Mouse (Mus musculus) limb, embryonic 12.5 days (tissue): ENCODE results near the gene Ldhb. TPM values are rescaled to one million over a fixed set of nuclear protein-coding genes. Genes with fewer than 3 reads are reported as not detected.
"Not testable (repeated sequence)": the region's sequence is repeated elsewhere in the genome, so short reads cannot be mapped to it uniquely, and the experiment has no call there.

Source experiments
- ATAC-seq: fragments of 200-750 bp; cut with Nextera tagmentation; 2 replicates; pipeline ENCODE4 v1.8.0; 2017; ENCODE audit warnings: low read depth, moderate TSS enrichment; ENCODE audit not compliant: insufficient number of reproducible peaks, insufficient read depth, low FRiP score, low TSS enrichment
- H3K27ac ChIP-seq: fragments of 300-500 bp; sonication (generic); 2 replicates; pipeline ENCODE4 v1.5.1; 2016; ENCODE audit warnings: mild to moderate bottlenecking, moderate library complexity
- H3K27me3 ChIP-seq: fragments of 300-500 bp; sonication (generic); 2 replicates; pipeline ENCODE4 v1.6.1; 2016; ENCODE audit warnings: mild to moderate bottlenecking, moderate library complexity
- H3K36me3 ChIP-seq: fragments of 300-500 bp; sonication (generic); 2 replicates; pipeline ENCODE4 v1.6.1; 2016; ENCODE audit warnings: mild to moderate bottlenecking, moderate library complexity
- H3K4me1 ChIP-seq: fragments of 300-500 bp; sonication (generic); replicated peaks from 2 replicates; pipeline ENCODE4 v1.6.1; 2016
- H3K4me2 ChIP-seq: fragments of 300-500 bp; sonication (generic); 2 replicates; pipeline ENCODE4 v1.6.1; 2016; ENCODE audit warnings: mild to moderate bottlenecking, moderate library complexity
- H3K4me3 ChIP-seq: fragments of 300-500 bp; sonication (generic); replicated peaks from 2 replicates; pipeline ENCODE4 v1.5.1; 2016; ENCODE audit warnings: mild to moderate bottlenecking
- H3K9ac ChIP-seq: fragments of 300-500 bp; sonication (generic); replicated peaks from 2 replicates; pipeline ENCODE4 v1.6.1; 2016; ENCODE audit warnings: mild to moderate bottlenecking, moderate library complexity
- H3K9me3 ChIP-seq: fragments of 300-500 bp; sonication (generic); 2 replicates; pipeline ENCODE4 v1.6.1; 2016; ENCODE audit warnings: mild to moderate bottlenecking, moderate library complexity
- WGBS: fragments of 180-500 bp; shearing (Covaris S2); methylation state at CpG from one replicate; pipeline ENCODE4 v1.1.7; 2016; 5-methylcytosine and 5-hydroxymethylcytosine counted together
- polyA plus RNA-seq: library from polyadenylated mRNA; unstranded; fragments of >200 nt; fragmentation: Nextera tagmentation; extraction: Ambion mirVana; gene quantifications from 2 replicates; pipeline ENCODE4 v1.2.1, GENCODE M21; 2016

The Ldhb gene
- polyA plus RNA-seq, 1 experiment from 2014 or later = 480 TPM

DNA sequence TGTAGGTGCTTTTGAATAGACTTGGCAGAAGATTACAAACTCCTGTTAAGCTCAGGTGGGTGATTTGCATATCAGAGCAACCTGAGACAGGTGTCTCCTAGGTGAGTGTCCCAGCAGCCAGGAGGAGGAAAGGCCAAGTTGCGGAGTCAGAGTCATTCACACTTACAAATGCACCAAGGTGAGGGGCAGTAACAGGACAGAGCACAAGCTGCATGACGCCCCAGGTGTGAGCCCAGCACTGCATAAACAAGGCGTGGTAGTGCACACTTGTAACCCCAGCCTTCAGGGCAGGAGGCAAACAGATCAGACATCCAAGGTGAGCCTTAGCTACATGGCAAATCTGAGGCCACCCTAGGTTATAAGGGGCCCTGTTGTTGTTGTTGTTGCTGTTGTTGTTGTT lies 5.1 kb upstream of the Ldhb start:
- Histone ChIP-seq H3K4me2 (no peak overlapping the region), H3K4me1 (peaks cover 20% of the 10 kb centered on the region), H3K27me3 (peaks cover 12% of the 10 kb centered on the region; the same call in 1 of the 2 replicates), H3K9ac (no peak overlapping the region), H3K4me3 (no peak overlapping the region), H3K36me3 (no peaks in the 10 kb centered on the region), H3K9me3 (no peaks in the 10 kb centered on the region), H3K27ac (no peak overlapping the region)
- WGBS = 23% methylated on average over 3 of the region's 3 CpGs
- ATAC-seq = no peak

- WGBS = 20% methylated on average over 12 of the region's 12 CpGs
- H3K36me3 ChIP-seq = no peaks in the 10 kb centered on the region
- H3K4me3 ChIP-seq = no peak overlapping the region
- H3K27ac ChIP-seq = no peak overlapping the region
- H3K4me2 ChIP-seq = no peak overlapping the region
- H3K9ac ChIP-seq = no peak overlapping the region
- no peak for ATAC-seq
- no peaks in the 10 kb centered on the region for H3K9me3 ChIP-seq
- H3K27me3 ChIP-seq = peaks cover 12% of the 10 kb centered on the region; the same call in 1 of the 2 replicates
- peaks cover 23% of the 10 kb centered on the region for H3K4me1 ChIP-seq
These were observed 3.9 kb upstream of the Ldhb start for GRCm38 (mm10) chr6:142511516-142512135.

GRCm38 (mm10) chr6:142508663-142509062 lies 906 bp upstream of the Ldhb start:
- peak overlapping the region; percentile 47; the same call in 1 of the 2 replicates for H3K27ac ChIP-seq
- H3K4me3 ChIP-seq = no peak overlapping the region
- peaks cover 8% of the 10 kb centered on the region; the same call in 1 of the 2 replicates for H3K36me3 ChIP-seq
- H3K9me3 ChIP-seq = no peaks in the 10 kb centered on the region
- WGBS = 32% methylated on average over 4 of the region's 4 CpGs
- H3K4me1 ChIP-seq = peaks cover 45% of the 10 kb centered on the region
- no peak overlapping the region for H3K9ac ChIP-seq
- H3K27me3 ChIP-seq = peaks cover 12% of the 10 kb centered on the region; the same call in 1 of the 2 replicates
- no peak overlapping the region for H3K4me2 ChIP-seq
- ATAC-seq = no peak

DNA sequence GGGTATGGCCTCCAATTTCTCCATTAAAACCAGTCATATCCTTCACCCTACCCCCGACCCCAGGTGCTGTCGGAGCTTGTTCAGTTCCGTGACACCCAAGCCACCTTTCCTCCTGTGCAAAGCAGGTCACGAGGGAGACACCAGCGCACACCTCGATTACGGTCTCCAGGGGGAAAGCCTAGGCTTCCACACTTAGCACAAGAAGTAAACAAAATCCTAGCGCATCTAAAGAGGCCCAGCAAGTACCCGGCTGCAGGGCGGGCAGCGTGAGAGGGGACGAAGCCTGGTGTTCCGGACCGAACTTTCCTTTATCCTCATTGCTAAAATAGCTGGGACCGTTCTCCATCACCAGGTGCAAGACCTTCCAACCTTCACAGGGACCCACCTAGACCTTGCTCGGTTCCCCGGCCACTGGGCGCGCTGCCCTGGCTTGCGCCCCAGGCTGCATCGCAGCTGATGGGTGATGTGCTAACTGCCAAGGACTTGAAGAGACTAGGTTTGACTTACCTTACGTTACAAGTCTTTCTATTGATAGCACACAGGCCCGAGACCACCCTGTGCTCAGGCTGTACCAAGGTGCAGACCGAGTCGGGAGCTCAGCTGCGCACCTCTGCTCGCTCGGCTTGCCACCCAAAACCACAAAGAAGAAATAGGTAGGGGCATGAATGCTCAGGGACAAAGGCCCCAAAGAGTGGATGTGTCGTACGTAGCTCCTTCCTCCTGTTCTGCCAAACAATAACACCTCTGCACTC lies 548 bp downstream of the Ldhb start:
- Histone ChIP-seq H3K27ac (peak overlapping the region; percentile 83), H3K4me1 (peaks cover 46% of the 10 kb centered on the region), H3K4me3 (peak overlapping the region; percentile 67), H3K36me3 (peaks cover 20% of the 10 kb centered on the region), H3K27me3 (peaks cover 8% of the 10 kb centered on the region; the same call in 1 of the 2 replicates), H3K9me3 (no peaks in the 10 kb centered on the region), H3K4me2 (peak overlapping the region; percentile 81), H3K9ac (peak overlapping the region; percentile 79)
- ATAC-seq = peak; percentile 72
- under 1% methylated on average over 30 of the region's 30 CpGs for WGBS

DNA sequence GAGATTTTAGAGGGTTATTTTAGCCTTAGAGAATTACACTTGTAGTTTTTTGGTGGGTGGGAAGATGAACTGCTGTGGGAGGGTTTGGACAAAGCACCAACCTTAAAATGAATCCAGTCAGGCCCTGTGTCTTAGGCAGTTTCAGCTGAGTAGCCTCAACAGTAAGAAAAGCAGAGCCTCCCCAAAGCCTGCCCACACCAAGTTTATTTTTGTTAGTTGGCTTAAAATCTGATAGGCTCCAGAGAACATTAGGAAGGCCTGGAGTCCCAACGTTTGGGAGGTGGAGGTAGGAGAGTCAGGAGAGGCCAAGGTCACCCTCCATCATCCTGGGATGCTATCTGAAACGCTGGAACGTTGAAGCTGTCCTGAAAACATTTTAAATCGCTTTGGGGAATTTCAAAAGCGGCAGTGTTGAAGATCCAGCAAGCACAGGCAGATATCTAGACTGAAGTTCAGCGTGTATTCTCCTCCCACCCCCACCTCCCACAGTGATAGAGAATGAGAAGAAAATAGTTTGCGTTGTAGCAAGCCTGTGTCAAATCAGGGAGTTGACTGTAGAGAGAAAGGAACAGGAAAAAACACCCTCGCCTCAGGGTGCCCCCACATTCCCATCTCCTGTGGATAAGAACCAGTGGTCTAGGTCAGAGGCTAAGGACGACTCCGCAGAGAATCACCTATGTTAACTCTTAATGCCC lies 1.3 kb downstream of the Ldhb start:
- H3K4me2 ChIP-seq = peak overlapping the region; percentile 81
- no peak for ATAC-seq
- H3K9me3 ChIP-seq = no peaks in the 10 kb centered on the region
- H3K36me3 ChIP-seq = peaks cover 28% of the 10 kb centered on the region
- peak overlapping the region; percentile 67 for H3K4me3 ChIP-seq
- H3K27ac ChIP-seq = peak overlapping the region; percentile 83; the same call in 1 of the 2 replicates
- peak overlapping the region; percentile 79 for H3K9ac ChIP-seq
- peaks cover 41% of the 10 kb centered on the region for H3K4me1 ChIP-seq
- WGBS = 5% methylated on average over 10 of the region's 10 CpGs
- peaks cover 8% of the 10 kb centered on the region; the same call in 1 of the 2 replicates for H3K27me3 ChIP-seq

DNA sequence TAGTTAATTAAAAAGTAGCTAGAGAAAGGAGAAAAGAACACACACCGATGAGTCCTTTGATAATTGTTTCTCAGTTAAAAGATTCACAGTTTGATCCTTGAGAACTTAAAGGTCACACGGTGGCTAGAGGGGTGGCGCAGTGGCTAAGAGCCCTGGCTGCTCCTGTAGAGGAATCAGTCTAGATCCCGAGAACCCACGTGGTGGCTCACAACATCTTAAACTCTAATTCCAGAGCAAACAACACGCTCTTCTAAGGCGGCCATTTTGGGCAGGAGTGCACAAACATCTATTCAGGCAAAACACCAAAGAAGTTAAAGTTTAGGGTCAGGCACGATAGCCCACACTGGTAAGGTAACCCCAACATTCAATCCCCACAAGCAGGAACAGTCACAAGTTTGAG lies 4.2 kb downstream of the Ldhb start:
- Histone ChIP-seq H3K9me3 (no peaks in the 10 kb centered on the region), H3K4me3 (no peak overlapping the region), H3K27me3 (no peaks in the 10 kb centered on the region), H3K4me2 (peak overlapping the region; percentile 21; the same call in 1 of the 2 replicates), H3K4me1 (peaks cover 32% of the 10 kb centered on the region), H3K9ac (no peak overlapping the region), H3K36me3 (peaks cover 54% of the 10 kb centered on the region), H3K27ac (peak overlapping the region; percentile 69; the same call in 1 of the 2 replicates)
- ATAC-seq = no peak
- 85% methylated on average over 8 of the region's 8 CpGs for WGBS

GRCm38 (mm10) chr6:142502519-142503125 lies 5.1 kb downstream of the Ldhb start:
- ATAC-seq = no peak
- WGBS = 92% methylated on average over 10 of the region's 10 CpGs

DNA sequence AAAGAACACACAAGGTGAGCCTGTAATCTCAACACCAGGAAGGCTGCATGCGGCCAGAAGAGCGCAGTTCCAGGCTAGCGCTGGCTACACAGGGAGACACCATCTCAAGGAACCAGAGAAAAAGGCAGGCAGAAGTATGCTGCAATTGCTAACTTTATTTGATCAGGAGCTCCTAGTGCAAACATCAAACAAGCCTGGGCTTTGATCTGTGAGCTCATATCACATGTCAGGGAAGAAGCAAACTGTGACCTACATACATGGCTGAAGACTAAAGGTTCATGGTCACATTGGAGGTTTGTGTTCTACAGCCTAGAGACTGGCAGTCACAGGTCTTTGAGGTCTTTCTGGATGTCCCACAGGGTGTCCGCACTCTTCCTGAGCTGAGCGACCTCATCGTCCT lies 17.6 kb downstream of the Ldhb start:
- H3K27ac ChIP-seq, H3K9ac ChIP-seq, H3K4me1 ChIP-seq, H3K9me3 ChIP-seq, H3K27me3 ChIP-seq, H3K4me3 ChIP-seq, ATAC-seq, H3K4me2 ChIP-seq: not testable (repeated sequence)
- 91% methylated on average over 6 of the region's 6 CpGs for WGBS
- peaks cover 79% of the 10 kb centered on the region for H3K36me3 ChIP-seq

More at GRCm38 (mm10) chr6:142502519-142503125, 5.1 kb downstream of the Ldhb start:
- no peaks in the 10 kb centered on the region for H3K9me3 ChIP-seq
- H3K4me3 ChIP-seq = no peak overlapping the region
- no peaks in the 10 kb centered on the region for H3K27me3 ChIP-seq
- H3K9ac ChIP-seq = no peak overlapping the region
- H3K27ac ChIP-seq = no peak overlapping the region
- H3K4me1 ChIP-seq = peaks cover 27% of the 10 kb centered on the region
- H3K4me2 ChIP-seq = no peak overlapping the region
- H3K36me3 ChIP-seq = peaks cover 64% of the 10 kb centered on the region

DNA sequence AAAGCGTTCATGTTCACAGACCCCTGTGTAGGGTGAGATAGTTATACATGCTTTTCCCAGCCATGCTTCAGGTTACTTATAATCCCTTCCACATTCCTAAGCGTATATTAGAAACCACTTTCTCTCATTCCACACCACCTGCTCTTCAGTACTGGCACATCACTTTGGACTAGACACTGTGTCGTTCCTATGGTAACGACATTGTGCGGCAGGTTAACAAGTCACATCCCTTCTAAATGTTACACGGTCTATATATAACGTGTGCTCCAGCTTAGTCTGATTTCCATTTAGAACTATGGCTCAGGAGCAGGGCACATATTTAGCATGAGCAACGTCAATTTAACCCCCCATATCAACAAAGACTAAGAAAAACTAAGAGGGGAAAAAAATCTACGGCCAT lies 20.1 kb downstream of the Ldhb start:
- Histone ChIP-seq H3K4me1 (no peaks in the 10 kb centered on the region), H3K9me3 (no peaks in the 10 kb centered on the region), H3K27ac (no peak overlapping the region), H3K36me3 (peaks cover 61% of the 10 kb centered on the region), H3K27me3 (no peaks in the 10 kb centered on the region), H3K9ac (no peak overlapping the region), H3K4me3 (no peak overlapping the region), H3K4me2 (no peak overlapping the region)
- 86% methylated on average over 9 of the region's 9 CpGs for WGBS
- ATAC-seq = no peak

GRCm38 (mm10) chr6:142485478-142486123 lies 22.2 kb downstream of the Ldhb start:
- Histone ChIP-seq H3K4me1 (no peaks in the 10 kb centered on the region), H3K9ac (no peak overlapping the region), H3K36me3 (peaks cover 43% of the 10 kb centered on the region), H3K27ac (no peak overlapping the region), H3K4me2 (no peak overlapping the region), H3K27me3 (no peaks in the 10 kb centered on the region), H3K4me3 (no peak overlapping the region), H3K9me3 (no peaks in the 10 kb centered on the region)
- no peak for ATAC-seq
- WGBS = 86% methylated on average over 4 of the region's 4 CpGs
